Mouse (Mus musculus) limb, embryonic 14.5 days (tissue): ENCODE results near the gene Zranb3. TPM values are rescaled to one million over a fixed set of nuclear protein-coding genes. Genes with fewer than 3 reads are reported as not detected.

Experiments
- ATAC-seq: fragments of 200-750 bp; cut with Nextera tagmentation; 2 replicates; pipeline ENCODE4 v1.8.0; 2017; ENCODE audit warnings: low read depth, moderate number of reproducible peaks, moderate TSS enrichment; ENCODE audit not compliant: low FRiP score
- DNase-seq: peaks from one replicate; pipeline ENCODE4 v3.0.0-alpha.2; 2015; ENCODE audit warnings: low spot score
- H3K27ac ChIP-seq: fragments of 300-500 bp; sonication (generic); replicated peaks from 2 replicates; pipeline ENCODE4 v1.5.1; 2014; ENCODE audit warnings: low read depth, mild to moderate bottlenecking, low read length, moderate library complexity, mixed read lengths
- H3K27me3 ChIP-seq: fragments of 300-500 bp; sonication (generic); 2 replicates; pipeline ENCODE4 v1.6.1; 2014; ENCODE audit warnings: low read length, mixed read lengths; ENCODE audit not compliant: control insufficient read depth, insufficient read depth
- H3K36me3 ChIP-seq: fragments of 300-500 bp; sonication (generic); 2 replicates; pipeline ENCODE4 v1.6.1; 2014; ENCODE audit warnings: mild to moderate bottlenecking, low read length, moderate library complexity, mixed read lengths; ENCODE audit not compliant: control insufficient read depth, insufficient read depth
- H3K4me1 ChIP-seq: fragments of 300-500 bp; sonication (generic); 2 replicates; pipeline ENCODE4 v1.6.1; 2014; ENCODE audit warnings: antibody characterized with exemption, low read length, mixed read lengths; ENCODE audit not compliant: control insufficient read depth, insufficient read depth
- H3K4me2 ChIP-seq: fragments of 300-500 bp; sonication (generic); replicated peaks from 2 replicates; pipeline ENCODE4 v1.6.1; 2014; ENCODE audit warnings: low read depth, mild to moderate bottlenecking, low read length, moderate library complexity; ENCODE audit not compliant: severe bottlenecking
- H3K4me3 ChIP-seq: fragments of 300-500 bp; sonication (generic); replicated peaks from 2 replicates; pipeline ENCODE4 v1.5.1; 2014; ENCODE audit warnings: low read length
- H3K9ac ChIP-seq: fragments of 300-500 bp; sonication (generic); 2 replicates; pipeline ENCODE4 v1.6.1; 2014; ENCODE audit warnings: mild to moderate bottlenecking, low read depth, low read length, moderate library complexity; ENCODE audit not compliant: severe bottlenecking
- H3K9me3 ChIP-seq: fragments of 300-500 bp; sonication (generic); 2 replicates; pipeline ENCODE4 v1.6.1; 2016; ENCODE audit warnings: low read length; ENCODE audit not compliant: control insufficient read depth
- POLR2A ChIP-seq: fragments of 200-500 bp; IDR thresholded peaks from 2 replicates; pipeline ENCODE4 v1.8.0; 2012; ENCODE audit warnings: inconsistent platforms, mild to moderate bottlenecking, moderate library complexity, borderline replicate concordance; ENCODE audit not compliant: insufficient read depth, insufficient read length; ENCODE audit errors: extremely low read depth
- WGBS: fragments of 180-500 bp; shearing (Covaris S2); extraction: QIAGEN DNeasy Blood & Tissue Kit; methylation state at CpG from one replicate; pipeline ENCODE4 v1.1.7; 2014; 5-methylcytosine and 5-hydroxymethylcytosine counted together
- polyA plus RNA-seq, 2 experiments: library from polyadenylated mRNA; depleted of rRNA in 1 of 2; stranded (reverse) in 1 of 2; unstranded in 1 of 2; fragments of >200 nt; fragmentation: Nextera tagmentation in 1 of 2; extraction: Ambion mirVana in 1 of 2; gene quantifications; 2 replicates each; pipeline versions ENCODE4 v1.2.1 to v1.2.3; 2012 to 2014

Gene Zranb3
- polyA plus RNA-seq, 2 experiments = 6.9 to 13.0 TPM

- no peak for DNase-seq
- 71% methylated on average over 8 of the region's 8 CpGs for WGBS
- no peak for TF ChIP-seq POLR2A
Observed at GRCm38 (mm10) chr1:128060655-128061344, 42.0 kb downstream of the Zranb3 start.

GRCm38 (mm10) chr1:128058625-128059024 is 44.2 kb downstream of the Zranb3 start:
- H3K9ac ChIP-seq = no peak overlapping the region
- no peaks in the 10 kb centered on the region for H3K27me3 ChIP-seq
- ATAC-seq = no peak
- 92% methylated on average over 5 of the region's 5 CpGs for WGBS
- no peaks in the 10 kb centered on the region for H3K9me3 ChIP-seq
- DNase-seq = no peak
- no peak overlapping the region for H3K4me2 ChIP-seq
- no peak overlapping the region for H3K27ac ChIP-seq
- no peak for TF ChIP-seq POLR2A
- H3K4me3 ChIP-seq = no peak overlapping the region
- no peaks in the 10 kb centered on the region for H3K4me1 ChIP-seq
- 0 out of 2 replicates have a peak, but pooled peaks cover 2% of the 10 kb centered on the region for H3K36me3 ChIP-seq

More at GRCm38 (mm10) chr1:128060655-128061344, 42.0 kb downstream of the Zranb3 start:
- Histone ChIP-seq H3K4me3 (no peak overlapping the region), H3K27ac (no peak overlapping the region), H3K4me2 (no peak overlapping the region), H3K9me3 (no peaks in the 10 kb centered on the region), H3K36me3 (no peaks in the 10 kb centered on the region), H3K27me3 (no peaks in the 10 kb centered on the region), H3K4me1 (no peaks in the 10 kb centered on the region), H3K9ac (no peak overlapping the region)
- ATAC-seq = no peak

GRCm38 (mm10) chr1:128057269-128057668 is 45.6 kb downstream of the Zranb3 start:
- Histone ChIP-seq H3K4me3 (no peak overlapping the region), H3K27me3 (no peaks in the 10 kb centered on the region), H3K36me3 (0 out of 2 replicates have a peak, but pooled peaks cover 2% of the 10 kb centered on the region), H3K27ac (no peak overlapping the region), H3K4me1 (no peaks in the 10 kb centered on the region), H3K4me2 (no peak overlapping the region), H3K9me3 (no peaks in the 10 kb centered on the region), H3K9ac (no peak overlapping the region)
- WGBS = 87% methylated on average over 4 of the region's 4 CpGs
- DNase-seq (no peak), ATAC-seq (no peak)
- no peak for TF ChIP-seq POLR2A

- Histone ChIP-seq H3K4me1 (no peaks in the 10 kb centered on the region), H3K9me3 (no peaks in the 10 kb centered on the region), H3K4me2 (no peak overlapping the region), H3K36me3 (no peaks in the 10 kb centered on the region), H3K4me3 (no peak overlapping the region), H3K27ac (no peak overlapping the region), H3K27me3 (no peaks in the 10 kb centered on the region), H3K9ac (no peak overlapping the region)
- 92% methylated on average over 7 of the region's 7 CpGs for WGBS
- DNase-seq (no peak), ATAC-seq (no peak)
- no peak for TF ChIP-seq POLR2A
Observed at GRCm38 (mm10) chr1:128046920-128047319, 55.9 kb downstream of the Zranb3 start.

- H3K27me3 ChIP-seq = no peaks in the 10 kb centered on the region
- no peak for ATAC-seq
- H3K4me1 ChIP-seq = no peaks in the 10 kb centered on the region
- no peak for TF ChIP-seq POLR2A
- H3K9ac ChIP-seq = no peak overlapping the region
- H3K4me3 ChIP-seq = no peak overlapping the region
- DNase-seq = no peak
- no peaks in the 10 kb centered on the region for H3K9me3 ChIP-seq
- whole genome bisulfite sequencing = 77% methylated on average over 2 of the region's 2 CpGs
- no peak overlapping the region for H3K4me2 ChIP-seq
- H3K36me3 ChIP-seq = no peaks in the 10 kb centered on the region
- no peak overlapping the region for H3K27ac ChIP-seq
Observed at GRCm38 (mm10) chr1:128046455-128046854, 56.4 kb downstream of the Zranb3 start.
